Mouse (Mus musculus) heart, adult 2 months (tissue): ENCODE measurements around the gene Ankrd33b. TPM values are rescaled to one million over a fixed set of nuclear protein-coding genes. Genes with fewer than 3 reads are reported as not detected.

Source experiments
- DNase-seq, 2 experiments: peaks; one replicate each; pipeline ENCODE4 v3.0.0; 2021
- H3K27ac ChIP-seq: fragments of 200-600 bp; 2 replicates; pipeline ENCODE4 v1.8.1; 2022
- H3K27me3 ChIP-seq: fragments of 200-500 bp; 2 replicates; pipeline ENCODE4 v1.6.1; 2012; ENCODE audit warnings: mild to moderate bottlenecking, low read length, inconsistent platforms, mixed read lengths; ENCODE audit not compliant: control insufficient read depth, insufficient read depth
- H3K36me3 ChIP-seq: fragments of 200-500 bp; 2 replicates; pipeline ENCODE4 v1.6.1; 2012; ENCODE audit warnings: low read length, inconsistent platforms; ENCODE audit not compliant: control insufficient read depth, insufficient read depth
- H3K4me1 ChIP-seq: fragments of 200-500 bp; 2 replicates; pipeline ENCODE4 v1.6.1; 2011; ENCODE audit warnings: low read length; ENCODE audit not compliant: control insufficient read depth, insufficient read depth
- H3K4me3 ChIP-seq: fragments of 200-600 bp; 2 replicates; pipeline ENCODE4 v1.8.1; 2022
- H3K79me2 ChIP-seq: fragments of 200-500 bp; replicated peaks from 2 replicates; pipeline ENCODE4 v1.6.1; 2012; ENCODE audit warnings: mild to moderate bottlenecking, inconsistent platforms, low read length, moderate library complexity, mixed read lengths; ENCODE audit not compliant: control insufficient read depth, insufficient read depth
- H3K9ac ChIP-seq: fragments of 200-500 bp; 2 replicates; pipeline ENCODE4 v1.6.1; 2012; ENCODE audit warnings: low read depth, mild to moderate bottlenecking, control low read depth, inconsistent platforms, low read length, mixed read lengths
- CTCF ChIP-seq: fragments of 200-600 bp; IDR thresholded peaks from 2 replicates; pipeline ENCODE4 v1.8.1; 2022; ENCODE audit warnings: antibody characterized with exemption, mild to moderate bottlenecking, moderate library complexity
- EP300 ChIP-seq: fragments of 200-500 bp; IDR thresholded peaks from 2 replicates; pipeline ENCODE4 v1.6.1; 2011; ENCODE audit warnings: low read depth, low read length, control low read depth; ENCODE audit not compliant: insufficient read depth
- POLR2A ChIP-seq: fragments of 200-500 bp; IDR thresholded peaks from 2 replicates; pipeline ENCODE4 v1.6.1; 2011; ENCODE audit warnings: mild to moderate bottlenecking, low read depth, low read length, control low read depth; ENCODE audit not compliant: insufficient read depth
- WGBS: fragments of 180-500 bp; shearing (Covaris S2); methylation state at CpG from one replicate; pipeline ENCODE4 v1.1.7; 2018; 5-methylcytosine and 5-hydroxymethylcytosine counted together
- intact Hi-C: fragments of 180-260 bp; cut with DNase I; formaldehyde crosslinking; loops from one replicate; pipeline ENCODE4 v1.15.1; 2025
- polyA plus RNA-seq: library from polyadenylated mRNA; depleted of rRNA; stranded (reverse); fragments of >200 nt; gene quantifications from 2 replicates; pipeline ENCODE4 v1.2.3, GENCODE M21; 2012
- total RNA-seq, 2 experiments: library from RNA; stranded (reverse); gene quantifications; 2 replicates each; pipeline ENCODE4 v1.2.3; 2021

The Ankrd33b gene
- total and polyA plus RNA-seq, 3 experiments = 7.8 to 32.8 (median 28.6) TPM

DNA sequence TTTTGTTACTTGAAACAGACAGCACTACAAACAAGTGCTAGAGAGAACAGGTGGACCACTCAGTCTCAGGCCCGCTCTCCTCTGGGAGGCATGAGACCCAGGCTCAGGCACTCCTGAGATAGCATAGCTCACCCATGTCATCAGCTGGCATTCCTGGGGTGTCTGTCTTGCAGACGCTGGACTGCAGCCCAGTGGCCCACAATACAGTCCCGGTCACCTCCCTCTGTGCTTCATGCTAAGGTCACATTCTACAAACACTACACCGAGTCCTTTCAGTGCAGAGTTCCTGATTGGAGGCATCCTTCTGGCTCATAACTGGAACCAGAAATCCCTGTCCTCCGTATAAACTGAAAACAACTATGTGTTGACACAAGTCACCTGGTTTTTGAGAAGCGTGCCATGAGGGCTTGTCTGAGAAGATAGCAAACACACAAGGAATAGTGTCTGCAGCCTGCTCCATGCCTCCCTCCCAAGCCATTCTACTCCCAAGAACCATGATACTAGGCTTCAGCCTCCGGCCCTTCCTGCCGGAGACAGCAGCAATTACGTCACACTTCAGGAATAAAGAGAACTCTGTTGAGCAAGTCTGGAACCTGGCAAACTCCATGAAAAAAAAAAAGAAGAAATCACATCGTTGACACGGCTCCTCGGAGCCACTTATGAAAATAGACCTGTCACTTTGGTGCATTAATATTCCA, 65.1 kb downstream of the Ankrd33b start:
- Histone ChIP-seq H3K27ac (peak overlapping the region; percentile 40; the same call in 1 of the 2 replicates), H3K79me2 (no peaks in the 10 kb centered on the region), H3K4me1 (peaks cover 5% of the 10 kb centered on the region), H3K27me3 (no peaks in the 10 kb centered on the region), H3K4me3 (no peak overlapping the region), H3K9ac (no peak overlapping the region), H3K36me3 (peaks cover 2% of the 10 kb centered on the region; the same call in 1 of the 2 replicates)
- intact Hi-C loops = no loop called here
- WGBS = 28% methylated on average over 12 of the region's 12 CpGs
- no peak for TF ChIP-seq POLR2A
- TF ChIP-seq CTCF = no peak
- no peak for TF ChIP-seq EP300
- DNase-seq = peak in 1 of 2 experiments; percentile 67

GRCm38 (mm10) chr15:31299258-31299917, 68.1 kb downstream of the Ankrd33b start:
- no peak overlapping the region for H3K9ac ChIP-seq
- no peak overlapping the region for H3K27ac ChIP-seq
- H3K36me3 ChIP-seq = peaks cover 2% of the 10 kb centered on the region; the same call in 1 of the 2 replicates
- no peaks in the 10 kb centered on the region for H3K27me3 ChIP-seq
- H3K4me1 ChIP-seq = peaks cover 4% of the 10 kb centered on the region
- 45% methylated on average over 6 of the region's 6 CpGs for WGBS
- H3K4me3 ChIP-seq = no peak overlapping the region
- intact Hi-C loops = no loop called here
- DNase-seq = peak in 1 of 2 experiments; percentile 36
- TF ChIP-seq EP300 = no peak
- no peak for TF ChIP-seq CTCF
- TF ChIP-seq POLR2A = no peak
- peaks cover 2% of the 10 kb centered on the region for H3K79me2 ChIP-seq

GRCm38 (mm10) chr15:31297777-31298137, 69.8 kb downstream of the Ankrd33b start:
- no peak overlapping the region for H3K4me3 ChIP-seq
- WGBS = 68% methylated on average over 13 of the region's 13 CpGs
- H3K9ac ChIP-seq = no peak overlapping the region
- H3K27me3 ChIP-seq = no peaks in the 10 kb centered on the region
- peaks cover 5% of the 10 kb centered on the region for H3K4me1 ChIP-seq
- no peak overlapping the region for H3K27ac ChIP-seq
- TF ChIP-seq EP300 (no peak), CTCF (no peak), POLR2A (no peak)
- no peak for DNase-seq
- H3K79me2 ChIP-seq = peaks cover 2% of the 10 kb centered on the region
- intact Hi-C loops = no loop called here
- no peaks in the 10 kb centered on the region; the same call in 1 of the 2 replicates for H3K36me3 ChIP-seq

- H3K36me3 ChIP-seq = no peaks in the 10 kb centered on the region
- no peak overlapping the region for H3K4me3 ChIP-seq
- peaks cover 2% of the 10 kb centered on the region for H3K79me2 ChIP-seq
- no peak for DNase-seq
- H3K27ac ChIP-seq = no peak overlapping the region
- H3K9ac ChIP-seq = no peak overlapping the region
- H3K27me3 ChIP-seq = no peaks in the 10 kb centered on the region
- TF ChIP-seq EP300 = no peak
- no peak for TF ChIP-seq POLR2A
- TF ChIP-seq CTCF = no peak
- H3K4me1 ChIP-seq = peaks cover 3% of the 10 kb centered on the region
- intact Hi-C loops = no loop called here
- WGBS = 60% methylated on average over 40 of the region's 40 CpGs
Measured at GRCm38 (mm10) chr15:31296882-31297776, 70.4 kb downstream of the Ankrd33b start.

DNA sequence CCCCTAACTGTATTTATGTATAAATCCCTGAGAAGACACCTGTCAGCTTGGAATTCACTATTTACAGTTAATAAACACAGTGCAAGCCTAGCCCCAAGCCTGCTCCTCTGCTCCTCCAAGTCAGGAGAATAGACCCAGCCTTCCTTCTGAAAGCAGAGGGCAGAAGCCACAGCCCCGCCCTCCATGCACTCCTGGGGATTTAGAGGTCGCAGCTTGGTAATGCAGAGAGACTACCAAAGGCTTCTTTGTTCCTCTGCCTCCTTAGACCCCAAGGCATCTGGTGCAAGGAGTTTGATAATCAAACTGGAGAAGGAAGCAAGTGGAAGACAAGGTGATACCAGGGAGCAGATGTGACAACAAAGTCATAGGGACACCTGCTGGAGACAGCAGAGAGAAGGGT, 73.2 kb downstream of the Ankrd33b start:
- intact Hi-C loops = no loop called here
- Histone ChIP-seq H3K4me1 (peaks cover 2% of the 10 kb centered on the region; the same call in 1 of the 2 replicates), H3K36me3 (no peaks in the 10 kb centered on the region), H3K9ac (no peak overlapping the region), H3K4me3 (no peak overlapping the region), H3K27me3 (no peaks in the 10 kb centered on the region), H3K79me2 (peaks cover 2% of the 10 kb centered on the region), H3K27ac (no peak overlapping the region)
- DNase-seq = no peak
- TF ChIP-seq CTCF (no peak), POLR2A (no peak), EP300 (no peak)
- WGBS = 55% methylated on average over 2 of the region's 2 CpGs
